Mouse (Mus musculus): ENCODE results near the gene Kcnk5.
A peak's percentile ranks its signal among the peaks of the same experiment; 100 is the strongest.

The Kcnk5 gene

GRCm38 (mm10) chr14:20114951-20115350, 66.7 kb downstream of the Kcnk5 start:
- no peak for DNase-seq (ENCODE audit: low read depth, low spot score)

DNA sequence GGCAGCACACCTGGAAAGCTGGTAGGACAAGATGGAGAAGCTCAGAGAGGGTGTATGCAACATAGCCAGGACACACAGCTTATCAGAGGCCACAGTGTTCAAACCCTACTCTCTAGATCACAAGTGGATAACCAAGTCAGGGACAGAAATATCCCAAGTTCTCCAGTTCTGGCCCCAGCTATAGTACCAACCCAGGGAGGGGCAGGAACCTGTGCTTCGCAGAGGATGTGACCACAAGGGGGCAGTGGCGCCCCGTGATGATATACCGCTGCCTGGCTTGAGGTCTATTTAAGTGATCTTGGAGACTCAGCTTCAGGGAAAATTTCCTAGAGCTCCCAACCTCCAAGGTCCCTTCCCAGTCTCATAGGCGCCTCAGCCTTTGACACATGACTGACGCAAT, 67.6 kb downstream of the Kcnk5 start:
- DNase-seq (ENCODE audit: low read depth, low spot score), result peak; percentile 22

DNA sequence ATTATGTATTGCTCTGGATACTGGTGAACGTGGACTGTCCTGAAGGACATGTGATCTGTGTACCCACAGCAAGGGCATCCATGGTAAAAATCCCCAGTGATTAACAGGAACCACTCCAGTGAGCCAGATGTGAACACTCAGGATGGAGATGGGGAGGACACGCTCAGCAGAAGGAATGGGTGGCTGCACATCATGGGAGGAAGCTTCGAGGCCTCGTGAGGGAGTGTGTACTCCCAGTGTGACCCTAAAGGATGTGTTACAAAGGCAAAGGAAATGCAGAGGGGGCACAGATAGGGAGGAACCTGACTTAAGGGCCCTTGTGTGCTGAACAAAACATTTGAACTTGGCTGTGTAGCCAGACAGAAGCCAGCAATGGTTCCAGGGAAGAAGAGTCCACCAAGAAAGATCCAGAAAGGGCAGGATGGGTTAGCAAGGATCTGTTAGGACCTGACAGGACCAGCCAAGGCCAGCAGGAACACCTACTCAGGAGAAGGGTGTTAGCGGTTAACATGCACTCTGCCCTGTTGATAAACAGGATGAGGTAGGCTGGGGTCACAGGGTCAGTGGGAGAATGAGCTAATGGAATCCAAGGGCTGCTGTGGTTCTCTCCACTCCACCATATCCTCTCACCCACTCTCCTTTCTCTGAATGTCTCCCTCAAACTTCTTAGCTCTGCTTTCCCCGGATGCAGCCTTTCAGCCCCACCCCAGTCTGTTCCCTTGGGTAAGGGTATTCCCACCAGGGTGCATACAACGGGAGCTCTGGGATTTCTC, 68.2 kb downstream of the Kcnk5 start:
- DNase-seq (ENCODE audit: low read depth, low spot score), result no peak

GRCm38 (mm10) chr14:20112218-20112617, 69.4 kb downstream of the Kcnk5 start:
- no peak for DNase-seq (ENCODE audit: low read depth, low spot score)

GRCm38 (mm10) chr14:20110945-20111344, 70.7 kb downstream of the Kcnk5 start:
- DNase-seq (ENCODE audit: low read depth, low spot score), result no peak

- no peak for DNase-seq (ENCODE audit: low read depth, low spot score)
These were observed 75.3 kb downstream of the Kcnk5 start for GRCm38 (mm10) chr14:20106271-20106670.

GRCm38 (mm10) chr14:20103207-20103606, 78.4 kb downstream of the Kcnk5 start:
- DNase-seq (ENCODE audit: low read depth, low spot score), result no peak

DNA sequence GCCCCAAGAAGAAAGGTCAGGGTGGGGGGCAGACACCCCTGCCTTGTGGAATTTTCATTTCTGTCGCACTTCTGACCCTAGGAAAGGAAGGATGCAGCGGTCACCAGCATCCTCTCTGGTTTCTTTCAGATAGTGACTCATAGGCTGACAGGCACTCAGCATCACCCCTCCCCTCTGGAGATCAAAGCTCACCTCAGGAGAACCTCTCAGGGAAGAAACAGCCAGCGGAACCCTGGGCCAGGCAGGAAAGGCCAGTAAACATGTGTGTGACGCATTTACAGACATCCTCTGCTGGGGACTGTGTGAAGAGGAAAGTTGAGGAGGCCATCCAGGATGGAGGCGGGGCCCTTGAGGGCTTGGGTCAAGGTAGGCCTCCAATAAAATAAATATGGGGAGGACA, 83.5 kb downstream of the Kcnk5 start:
- DNase-seq (ENCODE audit: low read depth, low spot score), result no peak

GRCm38 (mm10) chr14:20094942-20095341, 86.7 kb downstream of the Kcnk5 start:
- no peak for DNase-seq (ENCODE audit: low read depth, low spot score)

DNA sequence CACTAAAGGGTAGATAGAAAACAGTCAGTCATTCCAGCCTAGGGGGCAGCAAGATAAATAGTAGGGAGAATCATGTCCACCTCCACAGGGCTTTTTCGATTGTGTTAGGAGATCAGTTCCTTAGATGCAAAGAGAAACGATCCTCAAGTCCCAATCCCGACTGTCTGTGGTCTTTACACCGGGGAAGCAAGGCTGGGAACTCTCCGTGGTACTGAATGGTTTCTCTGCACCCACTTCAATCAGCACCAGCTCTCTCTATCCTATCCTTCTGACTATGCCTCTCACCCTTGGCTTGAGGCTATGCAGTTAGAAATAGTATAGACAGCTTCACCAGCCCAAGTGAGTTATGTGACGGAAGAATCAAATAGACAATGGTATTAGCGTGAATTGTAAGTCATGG, 88.1 kb downstream of the Kcnk5 start:
- DNase-seq (ENCODE audit: low read depth, low spot score), result no peak
